Mouse (Mus musculus): ENCODE results near the gene Rps6kl1. TPM values are rescaled to one million over a fixed set of nuclear protein-coding genes. Genes with fewer than 3 reads are reported as not detected.

The Rps6kl1 gene
- polyA plus RNA-seq, 2 experiments, result 0.31 to 0.57 TPM

GRCm38 (mm10) chr12:85169877-85170276, 18.8 kb upstream of the Rps6kl1 start:
- 59% methylated on average over 3 of the region's 3 CpGs for WGBS (ENCODE audit: insufficient replicate concordance)
- Histone ChIP-seq H3K4me1 (replicated peaks; ENCODE audit: control insufficient read depth in 2 of 2, insufficient read depth in 2 of 2, low read length in 1 of 2) (no peaks in the 10 kb centered on the region), H3K4me2 (ENCODE audit: low read depth) (no peak overlapping the region), H3K9ac (replicated peaks) (no peak overlapping the region), H3K27ac (no peak overlapping the region), H3K4me3 (ENCODE audit: insufficient read depth in 1 of 2, low read depth in 2 of 2, low read length in 2 of 2) (no peak overlapping the region), H3K36me3 (replicated peaks; ENCODE audit: control insufficient read depth, insufficient read depth, low read depth) (no peaks in the 10 kb centered on the region), H3K9me3 (ENCODE audit: control insufficient read depth, low read length) (no peaks in the 10 kb centered on the region), H3K27me3 (ENCODE audit: control insufficient read depth, insufficient read depth, low read length) (no peaks in the 10 kb centered on the region)
- DNase-seq (ENCODE audit: low read depth in 3 of 3, low spot score in 3 of 3) (no peak), ATAC-seq (ENCODE audit: insufficient read depth) (no peak)
- TF ChIP-seq EP300 (IDR thresholded peaks at IDR 0.05; ENCODE audit: low read depth) (no peak), CTCF (IDR thresholded peaks at IDR 0.05; ENCODE audit: low read depth) (no peak)

GRCm38 (mm10) chr12:85169117-85169858, 18.2 kb upstream of the Rps6kl1 start:
- Histone ChIP-seq H3K4me3 (ENCODE audit: insufficient read depth in 1 of 2, low read depth in 2 of 2, low read length in 2 of 2) (no peak overlapping the region), H3K27me3 (ENCODE audit: control insufficient read depth, insufficient read depth, low read length) (no peaks in the 10 kb centered on the region), H3K27ac (no peak overlapping the region), H3K9ac (replicated peaks) (no peak overlapping the region), H3K9me3 (ENCODE audit: control insufficient read depth, low read length) (no peaks in the 10 kb centered on the region), H3K4me1 (replicated peaks; ENCODE audit: control insufficient read depth in 2 of 2, insufficient read depth in 2 of 2, low read length in 1 of 2) (no peaks in the 10 kb centered on the region), H3K36me3 (replicated peaks; ENCODE audit: control insufficient read depth, insufficient read depth, low read depth) (no peaks in the 10 kb centered on the region), H3K4me2 (ENCODE audit: low read depth) (peak overlapping the region; percentile 43)
- TF ChIP-seq CTCF (IDR thresholded peaks at IDR 0.05; ENCODE audit: low read depth) (peak; percentile 97), EP300 (IDR thresholded peaks at IDR 0.05; ENCODE audit: low read depth) (no peak)
- DNase-seq (ENCODE audit: low read depth in 3 of 3, low spot score in 3 of 3) (peak; percentile 45 to 49 (median 48)), ATAC-seq (ENCODE audit: insufficient read depth) (peak; percentile 63; the same call in 1 of the 2 replicates)
- WGBS (ENCODE audit: insufficient replicate concordance), result 18% methylated on average over 27 of the region's 27 CpGs

- WGBS (ENCODE audit: insufficient replicate concordance), result 71% methylated on average over 9 of the region's 9 CpGs
- Histone ChIP-seq H3K9ac (replicated peaks) (no peak overlapping the region), H3K4me1 (replicated peaks; ENCODE audit: control insufficient read depth in 2 of 2, insufficient read depth in 2 of 2, low read length in 1 of 2) (no peaks in the 10 kb centered on the region), H3K27me3 (ENCODE audit: control insufficient read depth, insufficient read depth, low read length) (no peaks in the 10 kb centered on the region), H3K36me3 (replicated peaks; ENCODE audit: control insufficient read depth, insufficient read depth, low read depth) (no peaks in the 10 kb centered on the region), H3K4me3 (ENCODE audit: insufficient read depth in 1 of 2, low read depth in 2 of 2, low read length in 2 of 2) (no peak overlapping the region), H3K27ac (no peak overlapping the region), H3K4me2 (ENCODE audit: low read depth) (no peak overlapping the region), H3K9me3 (ENCODE audit: control insufficient read depth, low read length) (no peaks in the 10 kb centered on the region)
- TF ChIP-seq EP300 (IDR thresholded peaks at IDR 0.05; ENCODE audit: low read depth) (no peak), CTCF (IDR thresholded peaks at IDR 0.05; ENCODE audit: low read depth) (no peak)
- DNase-seq (ENCODE audit: low read depth in 3 of 3, low spot score in 3 of 3) (no peak), ATAC-seq (ENCODE audit: insufficient read depth) (no peak)
Observed at GRCm38 (mm10) chr12:85166631-85167030, 15.6 kb upstream of the Rps6kl1 start.

GRCm38 (mm10) chr12:85164996-85165395, 13.9 kb upstream of the Rps6kl1 start:
- no peak for TF ChIP-seq CTCF (IDR thresholded peaks at IDR 0.05; ENCODE audit: low read depth)
- no peak for TF ChIP-seq EP300 (IDR thresholded peaks at IDR 0.05; ENCODE audit: low read depth)
- no peak for ATAC-seq (ENCODE audit: insufficient read depth)

GRCm38 (mm10) chr12:85159592-85159991, 8.5 kb upstream of the Rps6kl1 start:
- Histone ChIP-seq H3K4me1 (replicated peaks; ENCODE audit: control insufficient read depth in 2 of 2, insufficient read depth in 2 of 2, low read length in 1 of 2) (no peaks in the 10 kb centered on the region; a peak in 1 of 4 replicates), H3K36me3 (replicated peaks; ENCODE audit: control insufficient read depth, insufficient read depth, low read depth) (no peaks in the 10 kb centered on the region), H3K4me3 (ENCODE audit: insufficient read depth in 1 of 2, low read depth in 2 of 2, low read length in 2 of 2) (no peak overlapping the region), H3K27me3 (ENCODE audit: control insufficient read depth, insufficient read depth, low read length) (no peaks in the 10 kb centered on the region), H3K27ac (no peak overlapping the region), H3K9ac (replicated peaks) (no peak overlapping the region), H3K4me2 (ENCODE audit: low read depth) (no peak overlapping the region), H3K9me3 (ENCODE audit: control insufficient read depth, low read length) (no peaks in the 10 kb centered on the region)
- WGBS (ENCODE audit: insufficient replicate concordance), result 49% methylated on average over 5 of the region's 5 CpGs
- TF ChIP-seq CTCF (IDR thresholded peaks at IDR 0.05; ENCODE audit: low read depth) (no peak), EP300 (IDR thresholded peaks at IDR 0.05; ENCODE audit: low read depth) (no peak)
- DNase-seq (ENCODE audit: low read depth in 3 of 3, low spot score in 3 of 3) (no peak), ATAC-seq (ENCODE audit: insufficient read depth) (no peak)

More at GRCm38 (mm10) chr12:85164996-85165395, 13.9 kb upstream of the Rps6kl1 start:
- H3K36me3 ChIP-seq (replicated peaks; ENCODE audit: control insufficient read depth, insufficient read depth, low read depth), result no peaks in the 10 kb centered on the region
- no peak for DNase-seq (ENCODE audit: low read depth in 3 of 3, low spot score in 3 of 3)
- H3K27me3 ChIP-seq (ENCODE audit: control insufficient read depth, insufficient read depth, low read length), result no peaks in the 10 kb centered on the region
- no peak overlapping the region for H3K9ac ChIP-seq (replicated peaks)
- no peaks in the 10 kb centered on the region for H3K9me3 ChIP-seq (ENCODE audit: control insufficient read depth, low read length)
- no peaks in the 10 kb centered on the region for H3K4me1 ChIP-seq (replicated peaks; ENCODE audit: control insufficient read depth in 2 of 2, insufficient read depth in 2 of 2, low read length in 1 of 2)
- H3K27ac ChIP-seq, result no peak overlapping the region
- 70% methylated on average over 5 of the region's 5 CpGs for WGBS (ENCODE audit: insufficient replicate concordance)
- no peak overlapping the region for H3K4me3 ChIP-seq (ENCODE audit: insufficient read depth in 1 of 2, low read depth in 2 of 2, low read length in 2 of 2)
- H3K4me2 ChIP-seq (ENCODE audit: low read depth), result no peak overlapping the region

Measured in liver, embryonic 14.5 days (tissue).